Mouse (Mus musculus): ENCODE measurements around the gene Cldn34b4. TPM values are rescaled to one million over a fixed set of nuclear protein-coding genes. Genes with fewer than 3 reads are reported as not detected.

The Cldn34b4 gene
- total RNA-seq (2014; rRNA removed) (not detected in 2 replicates), polyA plus RNA-seq (2015; fragmentation: Nextera tagmentation; extraction: Ambion mirVana) (not detected in 2 replicates)

- Histone ChIP-seq H3K4me1 (ENCODE audit: insufficient read depth, low read length) (no peaks in the 10 kb centered on the region), H3K9ac (replicated peaks; ENCODE audit: low read length, poor library complexity, severe bottlenecking) (no peak within 1 kb of the TSS), H3K4me2 (ENCODE audit: low read depth, low read length, poor library complexity, severe bottlenecking) (no peak within 1 kb of the TSS), H3K27me3 (ENCODE audit: insufficient read depth, low read length) (no peaks in the 10 kb centered on the region), H3K27ac (ENCODE audit: low read depth, low read length) (no peak within 1 kb of the TSS), H3K9me3 (ENCODE audit: low read length) (no peaks in the 10 kb centered on the region), H3K36me3 (ENCODE audit: insufficient read depth, low read length) (no peaks in the 10 kb centered on the region), H3K4me3 (ENCODE audit: low read depth, low read length) (no peak within 1 kb of the TSS)
- no peak for TF ChIP-seq CTCF (IDR thresholded peaks at IDR 0.05)
- DNase-seq (ENCODE audit: low spot score) (no peak), ATAC-seq (ENCODE audit: low FRiP score) (no peak)
- 77% methylated on average over 3 of the region's 3 CpGs for WGBS
Observed at GRCm38 (mm10) chrX:76393050-76393449, at the start of gene Cldn34b4. Cldn34b4 (plus strand) TSS chrX:76393350.

Other genes starting within 250 kb of the Cldn34b4 start
- gene Cldn34b3, start 129.0 kb upstream of the Cldn34b4 start, total RNA-seq (2014; rRNA removed): not detected in 2 replicates
- gene Cldn34b3, start 129.0 kb upstream of the Cldn34b4 start, polyA plus RNA-seq (2015; fragmentation: Nextera tagmentation; extraction: Ambion mirVana): not detected in 2 replicates
- not detected in 2 replicates for gene Cldn34d, start 209.6 kb downstream of the Cldn34b4 start, total RNA-seq (2014; rRNA removed)
- not detected in 2 replicates for gene Cldn34d, start 209.6 kb downstream of the Cldn34b4 start, polyA plus RNA-seq (2015; fragmentation: Nextera tagmentation; extraction: Ambion mirVana)